Mouse (Mus musculus) cerebellum, adult 11 months (tissue): ENCODE measurements at regions not wholly inside any gene's neighbourhood (a gene's known extent, or its start where the extent isn't known, plus 50 kb on each side); places are given as distances from the start of the nearest gene placed in this dataset.

Experiments
- DNase-seq: peaks from one replicate; pipeline ENCODE4 v3.0.0; 2022

GRCm38 (mm10) chr1:30362072-30362769 is 511.5 kb downstream of the Phf3 start:
- DNase-seq: no peak

- DNase-seq: no peak
Measured at GRCm38 (mm10) chr1:30320657-30321262, 553.0 kb downstream of the Phf3 start.

- no peak for DNase-seq
Measured at GRCm38 (mm10) chr1:30318195-30318594, 555.5 kb downstream of the Phf3 start.

DNA sequence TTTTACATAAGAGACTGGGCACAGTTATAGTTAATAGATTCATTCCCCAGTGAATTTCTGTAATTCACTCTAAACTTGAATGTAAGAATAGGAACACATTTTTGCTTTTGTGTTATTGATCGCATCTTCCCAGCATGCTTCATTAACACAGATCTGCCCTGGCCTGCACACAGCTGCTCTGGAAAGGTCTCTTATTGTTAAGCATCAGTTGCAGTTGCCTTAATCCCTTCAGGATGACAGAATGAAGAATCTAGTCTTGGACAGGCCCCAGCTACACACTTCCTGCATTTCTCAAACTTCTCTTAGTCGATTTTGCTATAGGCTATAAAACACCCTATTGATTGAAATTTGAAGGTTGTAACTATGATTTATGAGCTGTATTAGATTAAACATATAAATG is 584.6 kb downstream of the Phf3 start:
- DNase-seq: no peak

DNA sequence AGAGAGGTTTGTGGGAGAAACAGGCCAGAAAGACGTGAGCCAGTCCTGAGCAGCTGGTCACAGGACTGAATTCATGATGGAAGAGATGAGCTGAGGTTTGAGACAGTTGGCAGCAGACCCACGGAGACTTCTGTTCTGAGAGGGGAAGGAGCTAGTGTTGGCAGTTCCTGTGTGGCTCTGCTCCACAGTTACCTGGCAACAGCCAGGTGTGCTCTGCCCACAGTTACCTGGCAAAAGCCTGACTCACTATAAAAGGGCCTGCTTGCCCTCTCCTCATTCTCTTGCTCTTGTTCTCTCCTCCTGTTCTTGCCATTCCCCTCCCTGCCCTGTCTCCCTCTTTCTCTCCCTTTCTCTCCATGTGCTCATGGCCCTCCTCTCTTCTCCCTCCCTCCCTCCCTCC is 611.3 kb downstream of the Phf3 start:
- DNase-seq: no peak

DNA sequence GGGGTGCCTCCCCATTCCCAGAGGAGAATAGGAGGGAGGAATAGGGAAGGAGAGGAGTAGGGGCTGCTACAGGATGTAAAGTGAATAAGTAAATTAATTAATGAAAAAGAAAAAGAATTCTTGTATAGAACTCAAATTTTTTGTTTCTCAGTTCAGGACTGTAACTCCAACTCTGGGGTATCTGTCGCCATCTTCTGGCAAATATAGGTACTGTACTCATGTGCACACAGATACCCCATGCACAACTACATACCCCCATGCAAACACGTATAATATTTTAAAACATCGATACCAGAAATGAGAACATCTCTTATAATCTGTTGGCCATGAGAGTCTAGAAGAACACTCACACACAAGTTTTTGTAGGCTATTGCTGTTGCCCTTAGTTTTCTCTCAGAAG is 614.2 kb downstream of the Phf3 start:
- DNase-seq: no peak

DNA sequence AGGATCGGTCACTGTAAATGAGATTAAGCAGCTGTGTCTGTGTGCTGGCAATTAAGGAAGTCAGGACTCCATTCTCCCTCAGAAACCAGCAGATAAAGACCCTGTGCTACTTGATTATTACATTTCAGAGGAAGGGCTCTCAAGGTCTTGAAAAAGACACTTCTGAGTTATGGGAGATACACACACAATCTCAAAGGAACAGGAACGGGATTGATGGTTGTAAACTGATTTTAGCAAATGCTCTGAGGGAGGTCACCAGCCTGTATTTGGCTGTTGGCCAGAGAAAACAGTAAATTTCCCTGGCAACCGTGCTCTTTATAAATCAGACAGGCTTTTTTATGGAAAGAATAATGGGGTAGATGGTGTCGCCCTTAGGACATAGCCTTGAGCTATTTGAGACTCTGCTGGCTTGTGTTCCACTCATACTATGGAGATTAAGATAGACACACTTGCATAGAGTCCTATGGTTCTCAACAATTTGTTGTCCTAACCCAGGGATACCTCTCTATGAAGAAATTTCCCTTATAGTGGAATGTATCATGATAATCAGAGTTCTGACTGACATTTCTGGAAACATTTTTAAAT is 656.9 kb downstream of the Phf3 start:
- no peak for DNase-seq

GRCm38 (mm10) chr1:30204608-30205262 is 669.0 kb downstream of the Phf3 start:
- no peak for DNase-seq

DNA sequence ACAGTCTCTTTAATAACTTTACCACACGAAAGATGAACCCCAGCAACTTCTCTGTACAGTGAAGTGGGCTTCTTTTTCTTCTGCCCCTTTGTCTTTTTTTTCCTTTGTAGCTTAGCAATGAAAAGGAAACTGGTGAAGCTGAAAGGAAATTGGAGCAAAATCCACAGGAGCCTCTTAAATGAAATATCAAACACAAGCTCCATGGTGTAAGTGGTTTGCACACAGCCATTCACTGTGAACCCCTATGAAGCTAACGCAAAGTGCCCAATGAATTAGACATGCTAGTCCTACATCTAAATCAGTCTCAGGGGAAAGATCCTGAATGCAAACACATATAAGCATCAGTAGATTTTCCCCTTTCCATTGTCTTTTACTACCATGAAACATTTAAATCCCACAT is 697.5 kb downstream of the Phf3 start:
- DNase-seq: no peak

DNA sequence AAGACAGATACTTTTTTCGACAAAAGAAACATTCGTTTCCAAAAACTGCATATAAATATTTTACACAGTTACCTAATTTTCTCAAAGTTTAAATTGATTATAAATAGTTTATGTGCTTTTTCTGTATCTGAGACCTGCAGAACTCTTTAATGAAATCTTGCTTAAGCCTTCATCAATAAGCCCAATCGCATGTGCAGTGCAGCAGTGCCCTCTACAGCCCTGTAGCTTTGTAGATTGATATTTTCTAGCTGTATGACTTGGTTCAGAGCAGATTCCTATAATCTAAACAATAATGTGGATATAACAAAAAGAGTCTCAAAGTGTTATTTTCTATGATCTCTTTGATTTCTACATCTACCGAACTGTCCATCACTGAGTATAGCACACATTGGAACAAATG is 728.7 kb downstream of the Phf3 start:
- DNase-seq: peak; percentile 2

GRCm38 (mm10) chr1:30114186-30114585 is 759.5 kb downstream of the Phf3 start:
- DNase-seq: no peak
